Mouse (Mus musculus): ENCODE data around the gene Mink1. TPM values are rescaled to one million over a fixed set of nuclear protein-coding genes. Genes with fewer than 3 reads are reported as not detected.

Mink1 gene
- polyA plus RNA-seq, 1 experiment from 2014 or later = 10.4 TPM

DNA sequence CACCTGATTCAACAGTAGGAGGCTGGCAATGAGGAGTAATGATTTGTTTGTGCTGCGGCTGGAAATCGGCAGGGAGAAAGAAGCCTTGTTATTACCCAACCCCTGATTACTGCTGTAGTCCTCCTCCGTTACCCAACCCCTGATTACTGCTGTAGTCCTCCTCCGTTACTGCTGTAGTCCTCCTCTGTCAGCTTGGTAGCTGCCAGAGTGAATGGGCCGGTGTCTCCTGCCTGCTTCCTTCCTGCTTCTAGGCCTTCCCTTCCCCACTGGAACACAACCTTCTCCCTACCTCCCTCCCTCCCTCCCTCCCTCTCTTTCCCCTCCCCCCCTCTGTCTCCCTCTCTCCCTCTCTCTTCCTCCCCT is 17.7 kb downstream of the Mink1 start:
- Histone ChIP-seq H3K27me3 (replicated peaks; ENCODE audit: control insufficient read depth, insufficient read depth, low read length) (no peaks in the 10 kb centered on the region), H3K4me3 (ENCODE audit: low read depth, low read length) (no peak overlapping the region), H3K27ac (ENCODE audit: low read depth, low read length) (no peak overlapping the region), H3K36me3 (ENCODE audit: control insufficient read depth, insufficient read depth, low read length) (no peaks in the 10 kb centered on the region), H3K9ac (ENCODE audit: low read length) (no peak overlapping the region), H3K9me3 (replicated peaks; ENCODE audit: control insufficient read depth, low read length) (no peaks in the 10 kb centered on the region), H3K4me1 (ENCODE audit: control insufficient read depth, insufficient read depth, low read length) (peaks cover 15% of the 10 kb centered on the region), H3K4me2 (ENCODE audit: low read length) (no peak overlapping the region)
- WGBS = 54% methylated on average over 5 of the region's 5 CpGs
- DNase-seq (ENCODE audit: low spot score) = no peak
- no peak for ATAC-seq

- ATAC-seq (no peak), DNase-seq (ENCODE audit: low spot score) (no peak)
- Histone ChIP-seq H3K9me3 (replicated peaks; ENCODE audit: control insufficient read depth, low read length) (no peaks in the 10 kb centered on the region), H3K36me3 (ENCODE audit: control insufficient read depth, insufficient read depth, low read length) (no peaks in the 10 kb centered on the region), H3K9ac (ENCODE audit: low read length) (no peak overlapping the region), H3K4me1 (ENCODE audit: control insufficient read depth, insufficient read depth, low read length) (peaks cover 16% of the 10 kb centered on the region), H3K4me3 (ENCODE audit: low read depth, low read length) (no peak overlapping the region), H3K27ac (ENCODE audit: low read depth, low read length) (no peak overlapping the region), H3K27me3 (replicated peaks; ENCODE audit: control insufficient read depth, insufficient read depth, low read length) (no peaks in the 10 kb centered on the region), H3K4me2 (ENCODE audit: low read length) (no peak overlapping the region)
- WGBS = 82% methylated on average over 3 of the region's 3 CpGs
Measured at GRCm38 (mm10) chr11:70580921-70581320, 18.2 kb downstream of the Mink1 start.

GRCm38 (mm10) chr11:70582196-70582595 is 19.5 kb downstream of the Mink1 start:
- H3K27ac ChIP-seq (ENCODE audit: low read depth, low read length) = no peak overlapping the region
- H3K27me3 ChIP-seq (replicated peaks; ENCODE audit: control insufficient read depth, insufficient read depth, low read length) = no peaks in the 10 kb centered on the region
- 72% methylated on average over 3 of the region's 3 CpGs for WGBS
- DNase-seq (ENCODE audit: low spot score) (no peak), ATAC-seq (no peak)
- no peaks in the 10 kb centered on the region for H3K36me3 ChIP-seq (ENCODE audit: control insufficient read depth, insufficient read depth, low read length)
- no peak overlapping the region for H3K4me3 ChIP-seq (ENCODE audit: low read depth, low read length)
- no peak overlapping the region for H3K4me2 ChIP-seq (ENCODE audit: low read length)
- peaks cover 16% of the 10 kb centered on the region for H3K4me1 ChIP-seq (ENCODE audit: control insufficient read depth, insufficient read depth, low read length)
- H3K9me3 ChIP-seq (replicated peaks; ENCODE audit: control insufficient read depth, low read length) = no peaks in the 10 kb centered on the region
- no peak overlapping the region for H3K9ac ChIP-seq (ENCODE audit: low read length)

- Histone ChIP-seq H3K9ac (ENCODE audit: low read length) (no peak overlapping the region), H3K4me2 (ENCODE audit: low read length) (no peak overlapping the region), H3K27ac (ENCODE audit: low read depth, low read length) (no peak overlapping the region), H3K4me3 (ENCODE audit: low read depth, low read length) (no peak overlapping the region), H3K9me3 (replicated peaks; ENCODE audit: control insufficient read depth, low read length) (no peaks in the 10 kb centered on the region), H3K36me3 (ENCODE audit: control insufficient read depth, insufficient read depth, low read length) (no peaks in the 10 kb centered on the region), H3K27me3 (replicated peaks; ENCODE audit: control insufficient read depth, insufficient read depth, low read length) (no peaks in the 10 kb centered on the region), H3K4me1 (ENCODE audit: control insufficient read depth, insufficient read depth, low read length) (peaks cover 12% of the 10 kb centered on the region)
- ATAC-seq (no peak), DNase-seq (ENCODE audit: low spot score) (no peak)
- 78% methylated on average over 6 of the region's 6 CpGs for WGBS
Measured at GRCm38 (mm10) chr11:70583022-70583714, 20.5 kb downstream of the Mink1 start.

- no peak overlapping the region for H3K4me2 ChIP-seq (ENCODE audit: low read length)
- H3K4me3 ChIP-seq (ENCODE audit: low read depth, low read length) = no peak overlapping the region
- no peak overlapping the region for H3K9ac ChIP-seq (ENCODE audit: low read length)
- H3K27ac ChIP-seq (ENCODE audit: low read depth, low read length) = no peak overlapping the region
- peaks cover 7% of the 10 kb centered on the region for H3K4me1 ChIP-seq (ENCODE audit: control insufficient read depth, insufficient read depth, low read length)
- WGBS = 89% methylated on average over 7 of the region's 7 CpGs
- DNase-seq (ENCODE audit: low spot score) (no peak), ATAC-seq (no peak)
- H3K9me3 ChIP-seq (replicated peaks; ENCODE audit: control insufficient read depth, low read length) = no peaks in the 10 kb centered on the region
- no peaks in the 10 kb centered on the region for H3K27me3 ChIP-seq (replicated peaks; ENCODE audit: control insufficient read depth, insufficient read depth, low read length)
- no peaks in the 10 kb centered on the region for H3K36me3 ChIP-seq (ENCODE audit: control insufficient read depth, insufficient read depth, low read length)
Measured at GRCm38 (mm10) chr11:70583775-70584174, 21.1 kb downstream of the Mink1 start.

DNA sequence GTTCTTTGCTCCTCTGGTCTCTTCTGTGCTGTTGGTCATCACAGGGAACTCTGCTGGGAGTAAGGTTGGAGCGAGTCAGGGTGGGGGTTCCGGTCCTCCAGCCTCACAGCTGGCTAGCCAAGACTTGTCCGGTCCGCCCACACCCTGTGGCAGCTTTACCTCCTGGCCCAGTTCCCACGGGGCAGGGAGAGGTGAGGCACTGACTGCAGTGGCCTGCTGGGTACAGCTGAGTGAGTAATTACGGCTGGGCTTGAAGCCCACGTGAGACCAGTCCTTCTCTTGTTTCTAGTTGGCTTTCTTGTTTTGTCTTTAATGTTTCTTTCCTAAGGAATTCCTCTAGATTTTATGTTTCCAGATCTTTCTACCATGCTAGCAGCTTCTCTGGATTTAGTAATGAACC is 22.8 kb downstream of the Mink1 start:
- DNase-seq (ENCODE audit: low spot score) = peak; percentile 37
- peak overlapping the region; percentile 10; the same call in 1 of the 2 replicates for H3K27ac ChIP-seq (ENCODE audit: low read depth, low read length)
- no peak overlapping the region for H3K9ac ChIP-seq (ENCODE audit: low read length)
- no peaks in the 10 kb centered on the region for H3K36me3 ChIP-seq (ENCODE audit: control insufficient read depth, insufficient read depth, low read length)
- H3K9me3 ChIP-seq (replicated peaks; ENCODE audit: control insufficient read depth, low read length) = no peaks in the 10 kb centered on the region
- peaks cover 7% of the 10 kb centered on the region for H3K4me1 ChIP-seq (ENCODE audit: control insufficient read depth, insufficient read depth, low read length)
- H3K4me3 ChIP-seq (ENCODE audit: low read depth, low read length) = no peak overlapping the region
- no peak for ATAC-seq
- 49% methylated on average over 7 of the region's 7 CpGs for WGBS
- H3K4me2 ChIP-seq (ENCODE audit: low read length) = no peak overlapping the region
- H3K27me3 ChIP-seq (replicated peaks; ENCODE audit: control insufficient read depth, insufficient read depth, low read length) = no peaks in the 10 kb centered on the region

DNA sequence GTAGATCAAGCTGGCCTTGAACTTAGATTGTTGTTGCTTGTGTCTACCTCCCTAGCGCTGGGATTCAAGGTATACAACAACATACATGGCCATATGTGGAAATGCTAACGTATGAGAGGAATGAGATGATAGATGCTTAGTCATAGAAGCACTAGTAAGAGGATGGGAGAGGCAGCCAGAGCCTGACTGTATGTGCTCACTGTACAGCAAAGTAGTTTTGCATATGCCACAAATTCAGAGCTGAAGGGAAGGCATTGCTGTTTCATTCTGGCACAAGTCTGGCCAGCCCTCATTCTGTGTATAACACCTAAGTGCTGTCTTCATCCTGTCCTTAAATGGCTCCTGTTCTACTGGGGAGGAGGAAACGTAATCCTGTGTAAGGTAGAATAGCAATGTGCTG is 23.6 kb downstream of the Mink1 start:
- no peaks in the 10 kb centered on the region for H3K9me3 ChIP-seq (replicated peaks; ENCODE audit: control insufficient read depth, low read length)
- no peaks in the 10 kb centered on the region for H3K36me3 ChIP-seq (ENCODE audit: control insufficient read depth, insufficient read depth, low read length)
- H3K4me1 ChIP-seq (ENCODE audit: control insufficient read depth, insufficient read depth, low read length) = peaks cover 7% of the 10 kb centered on the region
- H3K4me3 ChIP-seq (ENCODE audit: low read depth, low read length) = no peak overlapping the region
- WGBS = 92% methylated on average over 3 of the region's 3 CpGs
- no peaks in the 10 kb centered on the region for H3K27me3 ChIP-seq (replicated peaks; ENCODE audit: control insufficient read depth, insufficient read depth, low read length)
- no peak for ATAC-seq
- H3K4me2 ChIP-seq (ENCODE audit: low read length) = no peak overlapping the region
- no peak overlapping the region for H3K9ac ChIP-seq (ENCODE audit: low read length)
- no peak overlapping the region for H3K27ac ChIP-seq (ENCODE audit: low read depth, low read length)
- DNase-seq (ENCODE audit: low spot score) = no peak

- Histone ChIP-seq H3K36me3 (ENCODE audit: control insufficient read depth, insufficient read depth, low read length) (no peaks in the 10 kb centered on the region), H3K27ac (ENCODE audit: low read depth, low read length) (no peak overlapping the region), H3K9me3 (replicated peaks; ENCODE audit: control insufficient read depth, low read length) (no peaks in the 10 kb centered on the region), H3K4me3 (ENCODE audit: low read depth, low read length) (no peak overlapping the region), H3K9ac (ENCODE audit: low read length) (no peak overlapping the region), H3K4me1 (ENCODE audit: control insufficient read depth, insufficient read depth, low read length) (peaks cover 7% of the 10 kb centered on the region), H3K4me2 (ENCODE audit: low read length) (no peak overlapping the region), H3K27me3 (replicated peaks; ENCODE audit: control insufficient read depth, insufficient read depth, low read length) (no peaks in the 10 kb centered on the region)
- WGBS = 79% methylated on average over 5 of the region's 5 CpGs
- ATAC-seq = no peak
- no peak for DNase-seq (ENCODE audit: low spot score)
Measured at GRCm38 (mm10) chr11:70586954-70587353, 24.3 kb downstream of the Mink1 start.

- Histone ChIP-seq H3K4me2 (ENCODE audit: low read length) (no peak overlapping the region), H3K9me3 (replicated peaks; ENCODE audit: control insufficient read depth, low read length) (no peaks in the 10 kb centered on the region), H3K9ac (ENCODE audit: low read length) (no peak overlapping the region), H3K36me3 (ENCODE audit: control insufficient read depth, insufficient read depth, low read length) (no peaks in the 10 kb centered on the region), H3K4me3 (ENCODE audit: low read depth, low read length) (no peak overlapping the region), H3K4me1 (ENCODE audit: control insufficient read depth, insufficient read depth, low read length) (no peaks in the 10 kb centered on the region), H3K27me3 (replicated peaks; ENCODE audit: control insufficient read depth, insufficient read depth, low read length) (no peaks in the 10 kb centered on the region), H3K27ac (ENCODE audit: low read depth, low read length) (no peak overlapping the region)
- 91% methylated on average over 1 of the region's 1 CpGs for WGBS
- DNase-seq (ENCODE audit: low spot score) = no peak
- no peak for ATAC-seq
Measured at GRCm38 (mm10) chr11:70591733-70592132, 29.1 kb downstream of the Mink1 start.

All from forebrain, embryonic 14.5 days (tissue).